Mouse (Mus musculus) spleen, adult 2 months (tissue): Measurements from ENCODE around the gene Sytl1. TPM values are rescaled to one million over a fixed set of nuclear protein-coding genes. Genes with fewer than 3 reads are reported as not detected.

Source experiments
- DNase-seq, 2 experiments: peaks; one replicate each; pipeline versions ENCODE4 v3.0.0 to v3.0.0-alpha.2; 2012 to 2021; ENCODE audit warnings: low spot score in 2 of 2, low read depth in 1 of 2
- H3K27ac ChIP-seq: fragments of 200-500 bp; 2 replicates; pipeline ENCODE4 v1.5.1; 2012; ENCODE audit warnings: low read length, inconsistent platforms; ENCODE audit not compliant: insufficient read depth
- H3K27me3 ChIP-seq: fragments of 200-500 bp; 2 replicates; pipeline ENCODE4 v1.6.1; 2012; ENCODE audit warnings: mild to moderate bottlenecking, moderate library complexity, low read length, inconsistent platforms; ENCODE audit not compliant: control insufficient read depth, insufficient read depth
- H3K36me3 ChIP-seq: fragments of 200-500 bp; 2 replicates; pipeline ENCODE4 v1.6.1; 2012; ENCODE audit warnings: mild to moderate bottlenecking, low read length, inconsistent platforms; ENCODE audit not compliant: control insufficient read depth, insufficient read depth
- H3K4me1 ChIP-seq: fragments of 200-500 bp; 2 replicates; pipeline ENCODE4 v1.6.1; 2011; ENCODE audit warnings: inconsistent platforms; ENCODE audit not compliant: control insufficient read depth, insufficient read depth, insufficient read length
- H3K4me3 ChIP-seq: fragments of 200-500 bp; 2 replicates; pipeline ENCODE4 v1.5.1; 2011; ENCODE audit warnings: mild to moderate bottlenecking, inconsistent platforms; ENCODE audit not compliant: insufficient read depth, insufficient read length; ENCODE audit errors: extremely low read depth
- CTCF ChIP-seq: fragments of 200-500 bp; IDR thresholded peaks from 2 replicates; pipeline ENCODE4 v1.5.1; 2011; ENCODE audit warnings: mild to moderate bottlenecking, inconsistent platforms; ENCODE audit not compliant: insufficient read depth, insufficient read length, insufficient replicate concordance; ENCODE audit errors: extremely low read depth
- POLR2A ChIP-seq: fragments of 200-500 bp; IDR thresholded peaks from 2 replicates; pipeline ENCODE4 v1.6.1; 2011; ENCODE audit warnings: low read depth, low read length, inconsistent platforms
- WGBS: fragments of 180-500 bp; shearing (Covaris S2); methylation state at CpG from one replicate; pipeline ENCODE4 v1.1.7; 2018; 5-methylcytosine and 5-hydroxymethylcytosine counted together
- polyA plus RNA-seq: library from polyadenylated mRNA; depleted of rRNA; stranded (reverse); fragments of >200 nt; gene quantifications from 2 replicates; pipeline ENCODE4 v1.2.3, GENCODE M21; 2012; rRNA removed

The Sytl1 gene
- 6.8 and 7.1 TPM in 2 replicates for polyA plus RNA-seq

DNA sequence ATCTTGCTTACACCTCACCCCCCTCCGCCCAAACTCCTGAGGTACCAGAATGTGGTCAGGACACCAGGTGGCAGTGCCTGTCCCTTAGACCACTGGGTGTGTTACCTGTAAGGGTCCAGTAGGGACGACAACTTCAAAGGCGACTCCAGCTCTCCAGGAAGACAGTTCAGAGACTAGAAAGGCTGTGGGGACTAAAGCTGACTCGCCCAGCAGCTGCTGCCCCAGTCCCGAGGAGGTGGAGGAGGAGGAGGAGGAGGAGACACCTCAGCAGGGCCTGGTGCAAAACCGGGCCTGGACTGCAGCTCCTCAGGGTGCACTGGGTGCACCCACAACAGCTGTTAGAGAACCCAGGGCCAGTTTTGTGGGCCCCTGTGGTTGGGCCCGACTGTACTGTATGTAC is at the start of gene Sytl1:
Sytl1 (minus strand) TSS at position 232 of the 400 bp plus-strand sequence.
- H3K4me1 ChIP-seq = no peaks in the 10 kb centered on the region; the same call in 1 of the 2 replicates
- no peak for DNase-seq
- TF ChIP-seq CTCF = no peak
- TF ChIP-seq POLR2A = no peak

DNA sequence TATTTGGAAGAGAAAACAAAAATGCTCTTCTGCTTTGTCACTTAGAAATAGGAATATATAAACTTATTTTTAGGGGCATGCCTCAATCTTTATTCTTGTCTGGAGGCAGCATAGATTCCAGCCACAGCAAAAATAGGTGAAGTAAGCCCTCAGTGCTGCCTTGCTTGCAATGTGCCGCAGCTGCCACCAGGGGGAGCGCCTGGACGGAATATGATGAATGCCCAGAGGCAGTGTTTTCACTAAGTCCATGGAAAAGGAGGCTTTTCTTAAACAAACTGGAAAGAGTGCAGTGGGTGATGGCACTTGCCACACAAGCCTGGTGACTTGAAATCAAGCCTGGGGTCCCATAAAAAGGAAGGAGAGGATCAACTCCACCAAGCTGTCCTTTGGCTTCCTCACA is 47.0 kb upstream of the Sytl1 start:
- H3K36me3 ChIP-seq = peaks cover 2% of the 10 kb centered on the region; the same call in 1 of the 2 replicates
- H3K4me1 ChIP-seq = no peaks in the 10 kb centered on the region
- TF ChIP-seq POLR2A (no peak), CTCF (peak; percentile 98)
- under 1% methylated on average over 3 of the region's 3 CpGs for WGBS
- no peak overlapping the region for H3K4me3 ChIP-seq
- H3K27me3 ChIP-seq = no peaks in the 10 kb centered on the region
- peak in 1 of 2 experiments; percentile 80 for DNase-seq
- H3K27ac ChIP-seq = no peak overlapping the region

More for the DNA sequence above, at the start of gene Sytl1:
- Histone ChIP-seq H3K36me3 (peaks cover 21% of the 10 kb centered on the region), H3K4me3 (peak within 1 kb of the TSS; percentile 34; the same call in 1 of the 2 replicates), H3K27me3 (no peaks in the 10 kb centered on the region), H3K27ac (no peak within 1 kb of the TSS)
- 17% methylated on average over 7 of the region's 7 CpGs for WGBS

GRCm38 (mm10) chr4:133307331-133307730 is 44.4 kb upstream of the Sytl1 start:
- DNase-seq = peak in 1 of 2 experiments; percentile 40
- Histone ChIP-seq H3K27ac (no peak overlapping the region), H3K27me3 (no peaks in the 10 kb centered on the region), H3K36me3 (peaks cover 5% of the 10 kb centered on the region; the same call in 1 of the 2 replicates), H3K4me1 (no peaks in the 10 kb centered on the region), H3K4me3 (no peak overlapping the region)
- 61% methylated on average over 3 of the region's 3 CpGs for WGBS
- no peak for TF ChIP-seq POLR2A
- peak; percentile 61; the same call in 1 of the 2 replicates for TF ChIP-seq CTCF

DNA sequence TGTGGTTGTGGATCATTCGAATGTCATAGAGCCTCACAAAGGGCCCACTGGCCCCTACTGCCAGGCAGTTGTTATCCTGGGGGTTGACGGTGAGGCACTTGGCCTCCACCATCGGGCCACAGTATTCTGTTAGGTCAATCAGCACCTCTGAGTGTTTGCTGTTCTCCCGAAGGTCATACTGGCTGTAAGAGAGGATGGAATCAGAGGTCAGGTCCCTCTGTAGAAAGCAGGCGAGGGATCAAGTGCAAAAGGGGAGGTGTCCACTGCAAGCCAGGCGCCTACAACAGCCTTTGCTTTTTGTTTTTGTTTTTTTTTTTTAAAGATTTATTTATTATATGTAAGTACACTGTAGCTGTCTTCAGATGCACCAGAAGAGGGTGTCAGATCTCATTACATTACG is 42.9 kb upstream of the Sytl1 start:
- H3K27ac ChIP-seq = no peak overlapping the region
- no peaks in the 10 kb centered on the region for H3K4me1 ChIP-seq
- 91% methylated on average over 7 of the region's 7 CpGs for WGBS
- no peak for DNase-seq
- no peak for TF ChIP-seq POLR2A
- TF ChIP-seq CTCF = no peak
- peaks cover 9% of the 10 kb centered on the region; the same call in 1 of the 2 replicates for H3K36me3 ChIP-seq
- H3K27me3 ChIP-seq = no peaks in the 10 kb centered on the region
- H3K4me3 ChIP-seq = no peak overlapping the region

- Histone ChIP-seq H3K36me3 (peaks cover 13% of the 10 kb centered on the region), H3K4me3 (no peak overlapping the region), H3K4me1 (no peaks in the 10 kb centered on the region), H3K27ac (no peak overlapping the region), H3K27me3 (no peaks in the 10 kb centered on the region)
- DNase-seq = no peak
- 92% methylated on average over 7 of the region's 7 CpGs for WGBS
- TF ChIP-seq POLR2A (no peak), CTCF (no peak)
Observed at GRCm38 (mm10) chr4:133304770-133305169, 41.9 kb upstream of the Sytl1 start.

GRCm38 (mm10) chr4:133302668-133303067 is 39.8 kb upstream of the Sytl1 start:
- Histone ChIP-seq H3K4me1 (no peaks in the 10 kb centered on the region), H3K4me3 (no peak overlapping the region), H3K27ac (no peak overlapping the region), H3K36me3 (peaks cover 16% of the 10 kb centered on the region), H3K27me3 (no peaks in the 10 kb centered on the region)
- no peak for TF ChIP-seq CTCF
- no peak for TF ChIP-seq POLR2A
- no peak for DNase-seq
- WGBS = 85% methylated on average over 5 of the region's 5 CpGs

DNA sequence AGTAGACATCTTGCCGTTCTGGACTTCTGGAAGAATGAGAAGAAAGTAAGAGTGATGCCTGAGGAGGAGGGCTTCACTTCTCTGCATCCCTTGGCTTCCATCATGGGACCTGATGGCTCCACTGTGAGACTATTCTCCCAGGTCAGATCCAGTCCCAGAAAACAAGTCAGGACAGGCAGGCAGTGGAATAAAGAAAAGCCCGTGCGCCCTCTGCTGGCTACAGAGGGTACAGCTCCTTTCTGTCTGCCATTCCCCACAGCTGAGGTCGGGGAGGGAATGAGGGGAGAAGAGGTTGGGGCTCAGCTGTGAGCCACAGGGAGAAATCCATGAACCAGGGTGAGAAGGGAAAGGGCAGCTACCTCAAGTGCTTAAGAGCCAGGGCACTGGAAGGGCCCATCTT is 38.9 kb upstream of the Sytl1 start:
- DNase-seq = peak in 1 of 2 experiments; percentile 43
- TF ChIP-seq POLR2A (no peak), CTCF (peak; percentile 78; the same call in 1 of the 2 replicates)
- Histone ChIP-seq H3K36me3 (peaks cover 17% of the 10 kb centered on the region), H3K4me1 (no peaks in the 10 kb centered on the region), H3K27ac (no peak overlapping the region), H3K4me3 (no peak overlapping the region), H3K27me3 (no peaks in the 10 kb centered on the region)
- 26% methylated on average over 4 of the region's 4 CpGs for WGBS
